Mouse (Mus musculus): ENCODE data around the gene Ncoa1.

Gene Ncoa1

DNA sequence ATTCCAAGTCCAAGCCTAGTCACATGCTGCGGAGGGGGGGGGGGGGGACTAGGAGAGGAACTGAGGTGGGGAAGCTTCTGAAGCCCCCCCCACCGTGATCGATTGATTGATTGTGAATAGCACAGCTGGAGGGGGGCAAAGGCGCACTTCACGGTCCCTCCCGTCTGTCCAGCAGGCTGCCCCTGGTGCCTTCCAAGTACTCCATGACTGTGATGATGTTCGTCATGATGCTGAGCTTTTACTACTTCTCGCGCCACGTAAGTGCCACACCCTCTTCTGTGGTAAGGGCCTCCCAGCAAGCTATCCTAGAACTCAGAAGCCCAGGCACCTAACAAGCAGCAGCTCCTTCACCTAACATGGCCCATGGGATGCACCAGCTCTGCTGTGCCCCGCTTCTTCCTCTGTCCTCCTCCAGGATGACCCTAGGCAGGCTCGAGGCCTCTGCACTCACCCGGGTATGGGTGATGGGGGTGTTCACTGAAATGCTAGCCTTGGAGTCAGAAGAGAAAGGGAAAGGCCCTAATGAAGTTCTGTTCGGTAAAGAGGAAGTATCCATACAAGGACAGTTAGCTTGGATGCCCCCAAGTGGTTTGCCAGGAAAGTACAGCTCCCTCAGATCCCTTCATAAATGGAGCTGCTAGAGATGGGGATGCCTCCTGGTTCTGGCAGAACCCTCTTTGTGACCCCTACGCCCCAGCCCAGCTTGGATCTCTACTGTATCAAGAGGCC is 268.4 kb downstream of the Ncoa1 start:
- peak; percentile 70 for DNase-seq

DNA sequence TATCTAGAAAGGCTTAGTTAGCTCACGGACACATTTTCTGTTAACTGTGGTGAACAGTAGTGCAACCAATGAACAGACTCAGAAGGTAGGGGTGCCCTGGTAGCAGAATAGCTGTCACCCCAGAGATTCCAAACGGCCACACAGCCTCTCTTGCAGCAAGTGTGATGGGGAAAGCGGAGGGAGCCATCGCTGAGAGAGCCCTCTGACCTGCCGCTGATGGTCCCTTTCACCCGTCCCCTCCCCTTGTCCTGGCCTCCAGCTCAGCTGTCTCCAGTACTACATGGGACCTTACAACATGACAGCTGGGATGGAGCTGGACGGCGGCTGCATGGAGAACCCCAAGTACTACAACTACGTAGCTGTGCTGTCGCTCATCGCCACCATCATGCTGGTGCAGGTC is 270.9 kb downstream of the Ncoa1 start:
- no peak for DNase-seq

DNA sequence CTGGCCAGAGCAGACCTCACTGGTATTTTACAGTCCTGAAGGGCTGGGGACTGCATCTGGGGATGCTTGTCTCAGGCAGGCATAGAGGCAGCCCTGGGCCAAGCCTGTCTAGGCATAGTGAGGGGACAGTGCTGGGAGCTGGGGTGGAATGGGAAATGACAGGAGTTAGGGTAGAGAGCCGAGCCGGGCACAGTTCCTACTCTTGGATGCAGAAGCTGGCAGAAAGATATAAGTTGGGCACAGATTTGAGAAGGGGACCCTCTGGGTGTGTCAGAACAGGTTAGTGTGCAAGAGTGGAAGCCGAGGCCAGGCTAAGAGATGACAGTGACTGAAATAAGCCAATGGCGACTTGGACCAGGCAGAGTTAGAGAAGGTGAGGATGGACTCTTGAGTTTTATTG is 274.8 kb downstream of the Ncoa1 start:
- no peak for DNase-seq

DNA sequence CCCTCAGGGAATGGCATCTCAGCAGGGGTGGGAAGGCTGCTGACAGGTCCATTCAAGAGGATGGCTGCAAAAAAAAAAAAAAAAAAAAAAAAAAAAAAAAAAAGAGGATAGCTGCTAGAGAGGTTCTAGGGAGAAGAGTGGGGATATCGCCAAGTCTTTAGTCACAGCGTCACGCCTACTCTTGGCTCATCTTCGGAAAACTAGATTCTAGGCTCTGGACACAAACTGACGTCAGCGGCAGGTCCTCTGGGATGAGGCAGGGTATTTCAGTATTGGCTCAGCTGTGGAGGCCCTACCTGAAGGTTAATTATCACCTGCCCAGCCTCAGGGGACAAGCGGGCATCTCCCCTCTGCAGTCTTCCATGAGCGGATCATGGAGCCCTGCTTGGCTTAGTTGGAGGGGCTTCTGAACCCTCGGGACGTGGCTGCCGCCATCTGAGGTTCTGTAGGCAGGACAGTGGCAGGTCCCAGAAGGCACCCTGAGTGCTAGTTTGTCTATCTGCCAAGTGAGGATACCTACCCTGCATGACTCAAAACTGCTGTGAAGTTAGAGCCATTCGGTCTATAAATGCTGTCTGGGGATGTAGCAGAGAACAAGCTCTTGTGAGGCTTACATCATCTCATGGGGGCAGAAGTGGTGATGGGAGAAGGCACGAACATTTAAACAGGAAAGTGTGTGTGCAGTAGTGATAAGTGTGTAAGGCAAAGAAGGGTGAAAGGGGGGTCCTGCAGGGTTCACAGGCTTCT is 275.4 kb downstream of the Ncoa1 start:
- DNase-seq: peak; percentile 82

DNA sequence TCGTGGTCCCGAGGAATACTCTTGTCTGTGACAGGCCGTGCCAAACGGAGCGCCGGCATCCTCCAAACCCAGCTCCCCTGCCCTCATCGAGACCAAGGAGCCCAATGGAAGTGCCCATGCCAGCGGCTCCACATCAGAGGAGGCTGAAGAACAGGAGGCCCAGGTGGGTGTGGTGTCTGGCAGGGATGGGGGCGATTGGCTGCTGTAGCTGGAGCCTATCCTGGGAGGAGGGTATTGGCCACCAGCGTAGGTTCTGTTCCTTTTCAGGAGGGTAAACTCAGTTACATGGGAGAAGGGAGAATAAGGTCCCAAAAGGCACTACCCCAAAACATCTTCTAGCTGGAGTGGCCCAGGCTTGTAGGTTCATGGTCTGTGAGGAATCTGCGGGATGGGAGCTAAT is 277.7 kb downstream of the Ncoa1 start:
- DNase-seq: no peak

DNA sequence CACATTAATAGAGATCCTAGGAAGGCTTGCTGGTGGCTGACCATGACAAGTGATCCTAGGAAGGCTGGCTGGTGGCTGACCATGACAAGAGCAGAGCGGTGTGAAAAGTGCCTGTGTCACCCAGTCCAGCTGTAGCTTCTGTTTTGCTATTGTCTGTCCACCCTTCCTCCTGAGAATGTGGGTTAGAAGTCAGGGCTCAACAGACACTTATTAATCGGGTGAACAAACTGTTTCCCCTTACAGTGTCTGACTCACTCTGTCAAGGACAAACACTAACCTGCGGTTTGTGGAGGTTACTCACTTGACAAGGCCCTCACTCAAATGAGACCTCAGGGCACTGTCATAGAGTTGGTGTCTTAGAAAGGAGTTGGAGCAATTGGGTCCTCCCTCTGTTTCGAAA is 278.3 kb downstream of the Ncoa1 start:
- DNase-seq: no peak

All from right cerebral cortex, adult 18-20 months (tissue).